Mouse (Mus musculus) small intestine, adult 2 months (tissue): ENCODE measurements around the gene Gen1. TPM values are rescaled to one million over a fixed set of nuclear protein-coding genes. Genes with fewer than 3 reads are reported as not detected.

ENCODE experiments used
- H3K27ac ChIP-seq: fragments of 200-500 bp; 2 replicates; pipeline ENCODE4 v1.5.1; 2012; ENCODE audit warnings: low read depth, low read length, control low read depth, inconsistent platforms; ENCODE audit not compliant: insufficient read depth
- H3K27me3 ChIP-seq: fragments of 200-500 bp; 2 replicates; pipeline ENCODE4 v1.6.1; 2012; ENCODE audit warnings: mild to moderate bottlenecking, moderate library complexity, low read length, inconsistent platforms; ENCODE audit not compliant: control insufficient read depth, insufficient read depth
- H3K36me3 ChIP-seq: fragments of 200-500 bp; 2 replicates; pipeline ENCODE4 v1.6.1; 2012; ENCODE audit warnings: mild to moderate bottlenecking, low read length, control low read depth, inconsistent platforms; ENCODE audit not compliant: control insufficient read depth, insufficient read depth
- H3K4me1 ChIP-seq: fragments of 200-500 bp; 2 replicates; pipeline ENCODE4 v1.6.1; 2012; ENCODE audit warnings: low read length, inconsistent platforms, mixed read lengths; ENCODE audit not compliant: control insufficient read depth, insufficient read depth, insufficient read length
- H3K4me3 ChIP-seq: fragments of 200-500 bp; 2 replicates; pipeline ENCODE4 v1.5.1; 2012; ENCODE audit warnings: low read depth, mild to moderate bottlenecking, control low read depth, inconsistent platforms, low read length, moderate library complexity
- CTCF ChIP-seq: fragments of 200-500 bp; IDR thresholded peaks from 2 replicates; pipeline ENCODE4 v1.5.1; 2012; ENCODE audit warnings: low read depth, mild to moderate bottlenecking, control low read depth, inconsistent platforms, low read length, moderate library complexity, mixed read lengths; ENCODE audit not compliant: insufficient replicate concordance, insufficient read length; ENCODE audit errors: extremely low read depth
- POLR2A ChIP-seq: fragments of 200-500 bp; IDR thresholded peaks from 2 replicates; pipeline ENCODE4 v1.6.1; 2012; ENCODE audit warnings: low read depth, mild to moderate bottlenecking, control low read depth, inconsistent platforms, low read length, moderate library complexity
- WGBS: fragments of 180-500 bp; shearing (Covaris S2); methylation state at CpG from one replicate; pipeline ENCODE4 v1.1.7; 2018; 5-methylcytosine and 5-hydroxymethylcytosine counted together
- polyA plus RNA-seq: library from polyadenylated mRNA; depleted of rRNA; stranded (reverse); fragments of >200 nt; gene quantifications from 2 replicates; pipeline ENCODE4 v1.2.3, GENCODE M21; 2012

The Gen1 gene
- polyA plus RNA-seq, 1 experiment, result 0.18 TPM

- no peaks in the 10 kb centered on the region for H3K36me3 ChIP-seq
- TF ChIP-seq POLR2A (no peak), CTCF (no peak)
- no peak overlapping the region for H3K27ac ChIP-seq
- no peaks in the 10 kb centered on the region for H3K27me3 ChIP-seq
- no peak overlapping the region for H3K4me3 ChIP-seq
- no peaks in the 10 kb centered on the region for H3K4me1 ChIP-seq
- WGBS, result 41% methylated on average over 5 of the region's 5 CpGs
Measured at GRCm38 (mm10) chr12:11224722-11225121, 40.9 kb downstream of the Gen1 start.

- Histone ChIP-seq H3K4me3 (no peak overlapping the region), H3K4me1 (no peaks in the 10 kb centered on the region), H3K27me3 (no peaks in the 10 kb centered on the region), H3K27ac (no peak overlapping the region), H3K36me3 (no peaks in the 10 kb centered on the region)
- WGBS, result 66% methylated on average over 10 of the region's 10 CpGs
- TF ChIP-seq CTCF (no peak), POLR2A (no peak)
Measured at GRCm38 (mm10) chr12:11223090-11223489, 42.5 kb downstream of the Gen1 start.

GRCm38 (mm10) chr12:11222566-11222965 is 43.0 kb downstream of the Gen1 start:
- Histone ChIP-seq H3K36me3 (no peaks in the 10 kb centered on the region), H3K4me3 (no peak overlapping the region), H3K27me3 (no peaks in the 10 kb centered on the region), H3K27ac (no peak overlapping the region), H3K4me1 (no peaks in the 10 kb centered on the region)
- TF ChIP-seq POLR2A (no peak), CTCF (no peak)
- WGBS, result 57% methylated on average over 3 of the region's 3 CpGs

GRCm38 (mm10) chr12:11221524-11222330 is 43.9 kb downstream of the Gen1 start:
- no peaks in the 10 kb centered on the region for H3K4me1 ChIP-seq
- no peak overlapping the region for H3K4me3 ChIP-seq
- TF ChIP-seq POLR2A, result no peak
- no peak for TF ChIP-seq CTCF
- no peak overlapping the region for H3K27ac ChIP-seq
- 78% methylated on average over 20 of the region's 20 CpGs for WGBS
- no peaks in the 10 kb centered on the region for H3K27me3 ChIP-seq
- H3K36me3 ChIP-seq, result no peaks in the 10 kb centered on the region

GRCm38 (mm10) chr12:11217726-11218250 is 47.8 kb downstream of the Gen1 start:
- no peak for TF ChIP-seq POLR2A
- TF ChIP-seq CTCF, result no peak
- Histone ChIP-seq H3K4me3 (no peak overlapping the region), H3K4me1 (no peaks in the 10 kb centered on the region), H3K27me3 (no peaks in the 10 kb centered on the region), H3K36me3 (no peaks in the 10 kb centered on the region), H3K27ac (no peak overlapping the region)
- WGBS, result 74% methylated on average over 7 of the region's 7 CpGs

- WGBS, result 67% methylated on average over 3 of the region's 3 CpGs
- TF ChIP-seq POLR2A, result no peak
- TF ChIP-seq CTCF, result no peak
- Histone ChIP-seq H3K27me3 (no peaks in the 10 kb centered on the region), H3K4me1 (no peaks in the 10 kb centered on the region), H3K4me3 (no peak overlapping the region), H3K27ac (no peak overlapping the region), H3K36me3 (no peaks in the 10 kb centered on the region)
Measured at GRCm38 (mm10) chr12:11216454-11216853, 49.1 kb downstream of the Gen1 start.

GRCm38 (mm10) chr12:11215555-11215954 is 50.0 kb downstream of the Gen1 start:
- H3K36me3 ChIP-seq, result no peaks in the 10 kb centered on the region
- TF ChIP-seq CTCF (no peak), POLR2A (no peak)
- no peaks in the 10 kb centered on the region for H3K4me1 ChIP-seq
- WGBS, result 78% methylated on average over 2 of the region's 2 CpGs
- no peak overlapping the region for H3K4me3 ChIP-seq
- no peaks in the 10 kb centered on the region for H3K27me3 ChIP-seq
- no peak overlapping the region for H3K27ac ChIP-seq
